Mouse (Mus musculus): Measurements from ENCODE around the gene Hey2.

Hey2 gene

GRCm38 (mm10) chr10:30789521-30789920 is 53.1 kb downstream of the Hey2 start:
- no peak for DNase-seq

GRCm38 (mm10) chr10:30788340-30788721 is 54.3 kb downstream of the Hey2 start:
- no peak for DNase-seq

GRCm38 (mm10) chr10:30787684-30788339 is 54.8 kb downstream of the Hey2 start:
- no peak for DNase-seq

- DNase-seq, result no peak
These were observed 56.4 kb downstream of the Hey2 start for GRCm38 (mm10) chr10:30786103-30786754.
